Mouse (Mus musculus): ENCODE data around the gene Hps4. TPM values are rescaled to one million over a fixed set of nuclear protein-coding genes. Genes with fewer than 3 reads are reported as not detected.

Hps4 gene
- polyA plus RNA-seq, 1 experiment from 2014 or later: 39.1 TPM

DNA sequence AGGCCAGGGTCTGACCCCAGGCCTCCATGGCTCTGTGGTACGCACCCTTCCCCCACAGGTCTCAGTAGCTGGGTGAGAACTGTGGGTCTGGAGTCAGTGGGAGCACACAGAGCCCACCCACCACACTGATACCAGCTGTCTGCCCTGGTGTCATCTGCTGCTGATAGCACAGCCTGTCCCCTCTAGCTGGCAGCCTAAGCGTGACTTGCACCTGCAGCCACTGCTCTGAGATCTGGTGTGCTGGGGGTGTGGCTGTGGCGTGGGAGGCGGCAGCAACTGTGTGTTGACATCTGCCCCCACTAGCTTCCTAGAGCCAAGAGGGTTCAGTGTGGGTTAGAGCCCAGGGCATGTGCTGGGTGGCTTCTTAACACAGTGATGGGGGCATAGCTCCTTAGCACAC, 33.2 kb downstream of the Hps4 start:
- peaks cover 76% of the 10 kb centered on the region for H3K36me3 ChIP-seq
- 85% methylated on average over 4 of the region's 4 CpGs for WGBS

GRCm38 (mm10) chr5:112377380-112377779, 34.5 kb downstream of the Hps4 start:
- H3K36me3 ChIP-seq: peaks cover 64% of the 10 kb centered on the region
- WGBS: 100% methylated on average over 1 of the region's 1 CpGs

More for the DNA sequence above, 33.2 kb downstream of the Hps4 start:
- H3K4me3 ChIP-seq (replicated peaks): no peak overlapping the region
- no peak overlapping the region for H3K27ac ChIP-seq
- H3K4me1 ChIP-seq: no peaks in the 10 kb centered on the region
- H3K27me3 ChIP-seq: no peaks in the 10 kb centered on the region
- no peak overlapping the region for H3K9ac ChIP-seq
- ATAC-seq (replicated peaks; ENCODE audit: low FRiP score): no peak
- H3K9me3 ChIP-seq (replicated peaks): no peaks in the 10 kb centered on the region
- H3K4me2 ChIP-seq: no peak overlapping the region

DNA sequence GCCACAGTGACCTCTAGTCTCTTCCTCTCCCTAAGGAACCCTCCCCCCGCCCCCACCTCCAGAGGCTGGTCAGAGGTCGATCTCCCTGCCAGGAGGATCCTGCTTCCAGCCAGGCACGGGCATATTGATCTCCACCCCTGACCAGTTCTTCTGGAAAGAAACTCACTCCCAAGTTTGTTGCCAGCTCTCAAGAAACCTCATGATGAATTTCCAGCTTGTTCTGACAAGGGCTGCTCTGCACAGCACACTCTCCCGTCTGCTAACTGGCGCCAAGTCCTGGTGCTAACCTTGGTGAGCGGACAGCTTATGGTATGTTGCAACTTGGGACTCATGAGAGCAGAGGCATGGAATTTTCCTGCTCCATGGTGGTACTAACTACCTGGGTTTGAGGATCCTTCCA, 35.8 kb downstream of the Hps4 start:
- Histone ChIP-seq H3K4me1 (no peaks in the 10 kb centered on the region), H3K36me3 (peaks cover 51% of the 10 kb centered on the region), H3K4me2 (no peak overlapping the region), H3K4me3 (replicated peaks) (no peak overlapping the region), H3K9ac (no peak overlapping the region), H3K27ac (no peak overlapping the region), H3K9me3 (replicated peaks) (no peaks in the 10 kb centered on the region), H3K27me3 (no peaks in the 10 kb centered on the region)
- 79% methylated on average over 6 of the region's 6 CpGs for WGBS
- no peak for ATAC-seq (replicated peaks; ENCODE audit: low FRiP score)

More at GRCm38 (mm10) chr5:112377380-112377779, 34.5 kb downstream of the Hps4 start:
- ATAC-seq (replicated peaks; ENCODE audit: low FRiP score): no peak
- Histone ChIP-seq H3K4me2 (no peak overlapping the region), H3K4me3 (replicated peaks) (no peak overlapping the region), H3K27ac (no peak overlapping the region), H3K9ac (no peak overlapping the region), H3K9me3 (replicated peaks) (no peaks in the 10 kb centered on the region), H3K4me1 (no peaks in the 10 kb centered on the region), H3K27me3 (no peaks in the 10 kb centered on the region)

- H3K27ac ChIP-seq: no peak overlapping the region
- no peak overlapping the region for H3K9ac ChIP-seq
- H3K4me3 ChIP-seq (replicated peaks): no peak overlapping the region
- no peaks in the 10 kb centered on the region for H3K4me1 ChIP-seq
- WGBS: 87% methylated on average over 11 of the region's 11 CpGs
- ATAC-seq (replicated peaks; ENCODE audit: low FRiP score): no peak
- no peaks in the 10 kb centered on the region for H3K9me3 ChIP-seq (replicated peaks)
- peaks cover 27% of the 10 kb centered on the region for H3K36me3 ChIP-seq
- no peak overlapping the region for H3K4me2 ChIP-seq
- no peaks in the 10 kb centered on the region for H3K27me3 ChIP-seq
Measured at GRCm38 (mm10) chr5:112381154-112381553, 38.3 kb downstream of the Hps4 start.

- Histone ChIP-seq H3K9ac (no peak overlapping the region), H3K4me1 (no peaks in the 10 kb centered on the region), H3K4me2 (no peak overlapping the region), H3K27me3 (no peaks in the 10 kb centered on the region), H3K9me3 (replicated peaks) (no peaks in the 10 kb centered on the region), H3K27ac (no peak overlapping the region), H3K4me3 (replicated peaks) (no peak overlapping the region), H3K36me3 (peaks cover 24% of the 10 kb centered on the region)
- ATAC-seq (replicated peaks; ENCODE audit: low FRiP score): no peak
- 74% methylated on average over 9 of the region's 9 CpGs for WGBS
Measured at GRCm38 (mm10) chr5:112382042-112382441, 39.2 kb downstream of the Hps4 start.

- H3K9me3 ChIP-seq (replicated peaks): no peaks in the 10 kb centered on the region
- 0 out of 2 replicates have a peak, but pooled peaks have one; percentile 26 for ATAC-seq (replicated peaks; ENCODE audit: low FRiP score)
- no peak overlapping the region for H3K9ac ChIP-seq
- H3K4me1 ChIP-seq: no peaks in the 10 kb centered on the region
- WGBS: 68% methylated on average over 17 of the region's 17 CpGs
- no peak overlapping the region for H3K4me3 ChIP-seq (replicated peaks)
- peaks cover 20% of the 10 kb centered on the region; the same call in 1 of the 2 replicates for H3K36me3 ChIP-seq
- no peaks in the 10 kb centered on the region for H3K27me3 ChIP-seq
- H3K27ac ChIP-seq: no peak overlapping the region
- no peak overlapping the region for H3K4me2 ChIP-seq
Measured at GRCm38 (mm10) chr5:112382641-112383330, 39.9 kb downstream of the Hps4 start.

DNA sequence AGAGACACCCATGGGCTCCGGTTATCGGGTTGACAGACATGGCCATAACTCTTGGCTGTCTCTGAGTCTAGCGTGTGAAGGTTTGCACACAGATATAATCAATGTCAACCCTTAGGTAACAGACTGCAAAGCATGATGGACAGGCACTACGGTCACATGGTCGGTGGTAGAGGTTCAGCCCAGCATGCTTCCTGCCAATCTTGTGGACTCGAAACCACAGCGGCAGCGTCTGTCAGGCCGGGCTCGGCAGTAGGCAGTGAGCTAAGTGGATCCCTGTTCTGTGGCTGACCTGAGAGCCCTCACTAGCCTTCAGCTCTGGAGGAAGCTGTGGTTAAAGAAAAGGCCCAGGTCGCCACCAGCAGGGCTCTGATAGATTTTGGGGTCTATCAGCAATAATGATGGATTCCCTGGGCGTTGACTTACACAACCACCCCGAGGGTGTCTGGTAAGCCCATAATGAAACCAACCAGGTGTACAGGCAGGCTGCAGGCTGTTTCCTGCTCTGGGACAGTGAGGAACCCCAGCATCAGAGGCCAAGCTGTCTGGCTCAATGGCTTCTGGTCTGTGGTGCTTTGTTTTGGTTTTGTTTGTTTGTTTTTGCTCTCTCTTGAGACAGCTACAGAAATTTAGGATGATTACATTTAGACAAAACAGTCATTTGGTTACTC, 42.1 kb downstream of the Hps4 start:
- 90% methylated on average over 13 of the region's 13 CpGs for WGBS
- Histone ChIP-seq H3K9ac (no peak overlapping the region), H3K9me3 (replicated peaks) (no peaks in the 10 kb centered on the region), H3K36me3 (no peaks in the 10 kb centered on the region), H3K4me2 (no peak overlapping the region), H3K4me1 (0 out of 2 replicates have a peak, but pooled peaks cover 4% of the 10 kb centered on the region), H3K27me3 (no peaks in the 10 kb centered on the region), H3K4me3 (replicated peaks) (no peak overlapping the region), H3K27ac (no peak overlapping the region)
- ATAC-seq (replicated peaks; ENCODE audit: low FRiP score): no peak

- Histone ChIP-seq H3K27me3 (no peaks in the 10 kb centered on the region), H3K27ac (no peak overlapping the region), H3K4me1 (0 out of 2 replicates have a peak, but pooled peaks cover 4% of the 10 kb centered on the region), H3K4me3 (replicated peaks) (no peak overlapping the region), H3K9ac (no peak overlapping the region), H3K36me3 (no peaks in the 10 kb centered on the region), H3K9me3 (replicated peaks) (no peaks in the 10 kb centered on the region), H3K4me2 (no peak overlapping the region)
- no peak for ATAC-seq (replicated peaks; ENCODE audit: low FRiP score)
- WGBS: 81% methylated on average over 2 of the region's 2 CpGs
Measured at GRCm38 (mm10) chr5:112385973-112386372, 43.1 kb downstream of the Hps4 start.

GRCm38 (mm10) chr5:112389352-112389751, 46.5 kb downstream of the Hps4 start:
- WGBS: 68% methylated on average over 9 of the region's 9 CpGs
- ATAC-seq (replicated peaks; ENCODE audit: low FRiP score): no peak

DNA sequence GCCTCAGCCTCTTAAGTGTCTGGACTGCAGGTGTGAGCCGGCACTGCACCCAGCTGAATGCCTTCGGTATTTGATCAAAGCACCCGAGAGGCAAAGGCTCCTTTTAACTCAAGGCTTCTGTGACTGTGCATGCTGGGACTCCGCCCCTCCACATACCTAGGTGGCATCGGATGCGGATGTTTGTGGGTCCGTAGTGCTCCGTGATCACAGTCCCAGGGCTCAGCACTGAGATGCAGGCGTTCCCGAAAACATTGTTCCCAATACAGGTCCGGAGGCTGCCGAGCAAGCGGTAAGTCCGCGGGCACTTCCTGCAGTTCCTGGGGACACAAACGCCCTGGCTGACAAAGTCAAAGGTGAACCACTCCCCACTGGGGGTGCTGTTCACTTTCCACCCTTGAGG, 48.1 kb downstream of the Hps4 start:
- Histone ChIP-seq H3K9me3 (replicated peaks) (no peaks in the 10 kb centered on the region), H3K27ac (no peak overlapping the region), H3K36me3 (no peaks in the 10 kb centered on the region), H3K4me2 (no peak overlapping the region), H3K9ac (no peak overlapping the region), H3K4me3 (replicated peaks) (no peak overlapping the region), H3K27me3 (peaks cover 39% of the 10 kb centered on the region), H3K4me1 (peaks cover 20% of the 10 kb centered on the region)
- ATAC-seq (replicated peaks; ENCODE audit: low FRiP score): no peak
- 68% methylated on average over 16 of the region's 16 CpGs for WGBS

More at GRCm38 (mm10) chr5:112389352-112389751, 46.5 kb downstream of the Hps4 start:
- Histone ChIP-seq H3K4me3 (replicated peaks) (no peak overlapping the region), H3K4me2 (no peak overlapping the region), H3K9ac (no peak overlapping the region), H3K4me1 (peaks cover 14% of the 10 kb centered on the region), H3K36me3 (no peaks in the 10 kb centered on the region), H3K9me3 (replicated peaks) (no peaks in the 10 kb centered on the region), H3K27me3 (peaks cover 29% of the 10 kb centered on the region), H3K27ac (no peak overlapping the region)

- H3K4me1 ChIP-seq: peaks cover 20% of the 10 kb centered on the region
- H3K4me2 ChIP-seq: no peak overlapping the region
- peaks cover 45% of the 10 kb centered on the region for H3K27me3 ChIP-seq
- ATAC-seq (replicated peaks; ENCODE audit: low FRiP score): no peak
- no peaks in the 10 kb centered on the region for H3K9me3 ChIP-seq (replicated peaks)
- H3K27ac ChIP-seq: no peak overlapping the region
- H3K9ac ChIP-seq: no peak overlapping the region
- 75% methylated on average over 27 of the region's 27 CpGs for WGBS
- H3K4me3 ChIP-seq (replicated peaks): no peak overlapping the region
- no peaks in the 10 kb centered on the region for H3K36me3 ChIP-seq
Measured at GRCm38 (mm10) chr5:112391676-112392323, 48.9 kb downstream of the Hps4 start.

Measured in kidney, embryonic 15.5 days (tissue).